Mouse (Mus musculus): ENCODE data around the gene Cachd1. TPM values are rescaled to one million over a fixed set of nuclear protein-coding genes. Genes with fewer than 3 reads are reported as not detected.

The Cachd1 gene
- polyA plus RNA-seq, 1 experiment = 7.9 TPM

- H3K4me1 ChIP-seq (ENCODE audit: control insufficient read depth) = no peaks in the 10 kb centered on the region
- peaks cover 5% of the 10 kb centered on the region; the same call in 1 of the 2 replicates for H3K9me3 ChIP-seq (ENCODE audit: control insufficient read depth, low read length)
- H3K27me3 ChIP-seq (ENCODE audit: control insufficient read depth) = no peaks in the 10 kb centered on the region
- TF ChIP-seq GATA1 (IDR thresholded peaks at IDR 0.05; ENCODE audit: low read length) = no peak
- no peak for TF ChIP-seq TAL1 (IDR thresholded peaks at IDR 0.05; ENCODE audit: low read length)
- no peak overlapping the region for H3K4me3 ChIP-seq (replicated peaks)
- H3K36me3 ChIP-seq (ENCODE audit: control insufficient read depth) = no peaks in the 10 kb centered on the region
Measured at GRCm38 (mm10) chr4:101026995-101027394, 250.5 kb downstream of the Cachd1 start.

- TF ChIP-seq TAL1 (IDR thresholded peaks at IDR 0.05; ENCODE audit: low read length) (no peak), GATA1 (IDR thresholded peaks at IDR 0.05; ENCODE audit: low read length) (no peak)
- Histone ChIP-seq H3K27me3 (ENCODE audit: control insufficient read depth) (no peaks in the 10 kb centered on the region), H3K4me3 (replicated peaks) (no peak overlapping the region), H3K9me3 (ENCODE audit: control insufficient read depth, low read length) (peaks cover 4% of the 10 kb centered on the region; the same call in 1 of the 2 replicates), H3K4me1 (ENCODE audit: control insufficient read depth) (no peaks in the 10 kb centered on the region), H3K36me3 (ENCODE audit: control insufficient read depth) (no peaks in the 10 kb centered on the region)
Measured at GRCm38 (mm10) chr4:101027852-101028411, 251.5 kb downstream of the Cachd1 start.

- H3K4me3 ChIP-seq (replicated peaks) = no peak overlapping the region
- no peaks in the 10 kb centered on the region for H3K4me1 ChIP-seq (ENCODE audit: control insufficient read depth)
- TF ChIP-seq TAL1 (IDR thresholded peaks at IDR 0.05; ENCODE audit: low read length) (no peak), GATA1 (IDR thresholded peaks at IDR 0.05; ENCODE audit: low read length) (no peak)
- H3K27me3 ChIP-seq (ENCODE audit: control insufficient read depth) = no peaks in the 10 kb centered on the region
- no peaks in the 10 kb centered on the region for H3K36me3 ChIP-seq (ENCODE audit: control insufficient read depth)
- H3K9me3 ChIP-seq (ENCODE audit: control insufficient read depth, low read length) = no peaks in the 10 kb centered on the region
Measured at GRCm38 (mm10) chr4:101033047-101033446, 256.6 kb downstream of the Cachd1 start.

DNA sequence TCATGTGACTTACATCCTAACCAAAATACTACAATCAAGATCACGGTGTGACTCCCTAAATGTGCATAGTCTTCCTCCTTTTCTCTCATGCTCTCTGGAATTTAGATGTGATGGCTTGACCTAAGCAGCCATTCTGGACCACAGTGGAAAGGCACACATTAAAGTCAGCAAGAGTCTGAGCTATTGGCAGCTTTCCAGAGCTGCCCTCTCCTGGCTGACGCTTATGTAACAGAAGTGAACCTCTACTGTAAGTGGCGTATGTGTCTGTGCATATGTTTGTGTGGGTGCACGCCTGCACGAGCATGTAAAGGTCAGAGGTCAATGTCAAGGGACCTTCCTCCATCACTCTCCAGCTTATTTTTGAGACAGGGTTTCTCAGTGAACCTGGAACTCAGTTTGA, 258.7 kb downstream of the Cachd1 start:
- Histone ChIP-seq H3K36me3 (ENCODE audit: control insufficient read depth) (no peaks in the 10 kb centered on the region), H3K9me3 (ENCODE audit: control insufficient read depth, low read length) (no peaks in the 10 kb centered on the region), H3K4me3 (replicated peaks) (no peak overlapping the region), H3K27me3 (ENCODE audit: control insufficient read depth) (no peaks in the 10 kb centered on the region), H3K4me1 (ENCODE audit: control insufficient read depth) (no peaks in the 10 kb centered on the region)
- TF ChIP-seq GATA1 (IDR thresholded peaks at IDR 0.05; ENCODE audit: low read length) = no peak
- no peak for TF ChIP-seq TAL1 (IDR thresholded peaks at IDR 0.05; ENCODE audit: low read length)

DNA sequence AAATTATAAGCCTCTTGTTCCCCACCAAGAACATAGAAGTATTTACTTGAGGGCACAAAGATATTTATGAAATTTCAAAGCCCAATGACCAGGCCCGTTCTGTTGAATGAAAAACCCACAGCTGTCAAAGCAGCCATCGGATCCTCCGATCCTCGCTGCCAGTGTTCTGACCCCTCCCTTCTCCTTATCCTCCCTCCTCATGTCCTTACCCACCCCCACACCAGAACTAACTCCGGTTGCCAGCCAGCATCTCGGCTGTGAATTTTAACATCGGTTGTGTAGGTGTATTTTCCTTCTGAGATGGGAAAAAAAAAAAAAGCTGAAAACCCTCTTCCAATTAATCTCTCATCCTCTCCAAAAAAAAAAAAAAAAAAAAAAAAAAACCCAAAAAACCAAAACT, 260.7 kb downstream of the Cachd1 start:
- no peaks in the 10 kb centered on the region for H3K4me1 ChIP-seq (ENCODE audit: control insufficient read depth)
- H3K9me3 ChIP-seq (ENCODE audit: control insufficient read depth, low read length) = no peaks in the 10 kb centered on the region
- TF ChIP-seq GATA1 (IDR thresholded peaks at IDR 0.05; ENCODE audit: low read length) = no peak
- TF ChIP-seq TAL1 (IDR thresholded peaks at IDR 0.05; ENCODE audit: low read length) = no peak
- H3K27me3 ChIP-seq (ENCODE audit: control insufficient read depth) = no peaks in the 10 kb centered on the region
- no peaks in the 10 kb centered on the region for H3K36me3 ChIP-seq (ENCODE audit: control insufficient read depth)
- no peak overlapping the region for H3K4me3 ChIP-seq (replicated peaks)

DNA sequence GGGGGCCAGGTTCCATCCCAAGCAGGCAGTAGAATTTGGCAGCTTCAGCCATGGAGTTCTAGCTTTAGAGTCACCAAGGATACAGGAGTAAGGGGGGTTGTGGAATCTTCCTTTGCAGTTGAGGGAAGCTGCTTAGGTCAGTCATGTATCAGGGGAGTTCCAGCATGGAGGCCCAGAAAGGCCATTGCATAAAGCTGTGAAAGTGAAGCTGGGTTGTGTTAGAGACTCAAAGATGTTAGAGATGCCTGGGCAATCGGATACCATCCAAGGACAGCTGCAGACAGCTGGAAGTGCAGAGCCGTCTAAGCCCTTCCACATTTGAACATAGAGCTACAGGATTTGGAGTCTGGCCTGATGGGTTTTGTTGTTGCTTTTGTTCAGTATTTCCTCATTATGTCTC, 267.2 kb downstream of the Cachd1 start:
- no peak overlapping the region for H3K4me3 ChIP-seq (replicated peaks)
- H3K27me3 ChIP-seq (ENCODE audit: control insufficient read depth) = no peaks in the 10 kb centered on the region
- no peaks in the 10 kb centered on the region for H3K9me3 ChIP-seq (ENCODE audit: control insufficient read depth, low read length)
- no peaks in the 10 kb centered on the region for H3K4me1 ChIP-seq (ENCODE audit: control insufficient read depth)
- no peak for TF ChIP-seq TAL1 (IDR thresholded peaks at IDR 0.05; ENCODE audit: low read length)
- TF ChIP-seq GATA1 (IDR thresholded peaks at IDR 0.05; ENCODE audit: low read length) = no peak
- H3K36me3 ChIP-seq (ENCODE audit: control insufficient read depth) = no peaks in the 10 kb centered on the region

DNA sequence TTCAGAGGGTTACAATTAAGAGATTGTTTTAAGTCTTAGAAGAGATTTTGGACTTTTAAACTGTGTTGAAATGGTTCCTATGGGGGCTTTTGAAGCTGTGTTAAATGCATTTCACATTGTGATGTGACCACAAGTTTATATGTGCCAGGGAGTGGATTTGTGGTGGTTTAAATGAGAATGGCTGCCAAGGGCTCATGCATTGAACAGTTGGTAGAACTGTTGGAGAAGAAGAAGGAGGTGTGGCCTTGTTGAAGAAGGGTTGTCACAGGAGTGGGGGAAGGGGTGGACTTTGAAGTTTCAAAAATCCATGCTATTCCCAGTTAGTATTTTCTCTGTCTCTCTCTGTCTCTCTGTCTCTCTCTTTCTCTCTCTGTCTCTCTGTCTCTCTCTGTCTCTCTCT, 267.7 kb downstream of the Cachd1 start:
- no peaks in the 10 kb centered on the region for H3K27me3 ChIP-seq (ENCODE audit: control insufficient read depth)
- no peaks in the 10 kb centered on the region for H3K4me1 ChIP-seq (ENCODE audit: control insufficient read depth)
- H3K9me3 ChIP-seq (ENCODE audit: control insufficient read depth, low read length) = no peaks in the 10 kb centered on the region
- no peak for TF ChIP-seq TAL1 (IDR thresholded peaks at IDR 0.05; ENCODE audit: low read length)
- no peak for TF ChIP-seq GATA1 (IDR thresholded peaks at IDR 0.05; ENCODE audit: low read length)
- H3K4me3 ChIP-seq (replicated peaks) = no peak overlapping the region
- H3K36me3 ChIP-seq (ENCODE audit: control insufficient read depth) = no peaks in the 10 kb centered on the region

GRCm38 (mm10) chr4:101046576-101046975, 270.1 kb downstream of the Cachd1 start:
- Histone ChIP-seq H3K9me3 (ENCODE audit: control insufficient read depth, low read length) (no peaks in the 10 kb centered on the region), H3K4me3 (replicated peaks) (no peak overlapping the region), H3K27me3 (ENCODE audit: control insufficient read depth) (no peaks in the 10 kb centered on the region), H3K4me1 (ENCODE audit: control insufficient read depth) (no peaks in the 10 kb centered on the region), H3K36me3 (ENCODE audit: control insufficient read depth) (no peaks in the 10 kb centered on the region)
- TF ChIP-seq TAL1 (IDR thresholded peaks at IDR 0.05; ENCODE audit: low read length) (no peak), GATA1 (IDR thresholded peaks at IDR 0.05; ENCODE audit: low read length) (no peak)

GRCm38 (mm10) chr4:101062146-101062545, 285.7 kb downstream of the Cachd1 start:
- Histone ChIP-seq H3K36me3 (ENCODE audit: control insufficient read depth) (no peaks in the 10 kb centered on the region), H3K4me3 (replicated peaks) (no peak overlapping the region), H3K4me1 (ENCODE audit: control insufficient read depth) (no peaks in the 10 kb centered on the region), H3K9me3 (ENCODE audit: control insufficient read depth, low read length) (peaks cover 2% of the 10 kb centered on the region; the same call in 1 of the 2 replicates), H3K27me3 (ENCODE audit: control insufficient read depth) (peaks cover 3% of the 10 kb centered on the region)
- TF ChIP-seq TAL1 (IDR thresholded peaks at IDR 0.05; ENCODE audit: low read length) (no peak), GATA1 (IDR thresholded peaks at IDR 0.05; ENCODE audit: low read length) (no peak)

GRCm38 (mm10) chr4:101066401-101066800, 289.9 kb downstream of the Cachd1 start:
- no peaks in the 10 kb centered on the region for H3K36me3 ChIP-seq (ENCODE audit: control insufficient read depth)
- no peak for TF ChIP-seq TAL1 (IDR thresholded peaks at IDR 0.05; ENCODE audit: low read length)
- TF ChIP-seq GATA1 (IDR thresholded peaks at IDR 0.05; ENCODE audit: low read length) = no peak
- peaks cover 42% of the 10 kb centered on the region for H3K27me3 ChIP-seq (ENCODE audit: control insufficient read depth)
- peaks cover 2% of the 10 kb centered on the region; the same call in 1 of the 2 replicates for H3K9me3 ChIP-seq (ENCODE audit: control insufficient read depth, low read length)
- no peak overlapping the region for H3K4me3 ChIP-seq (replicated peaks)
- H3K4me1 ChIP-seq (ENCODE audit: control insufficient read depth) = peaks cover 6% of the 10 kb centered on the region

All from erythroblast, embryonic 14.5 days (primary cell).